Mouse (Mus musculus): ENCODE measurements around the gene Stat4. TPM values are rescaled to one million over a fixed set of nuclear protein-coding genes. Genes with fewer than 3 reads are reported as not detected.

The Stat4 gene
- polyA plus RNA-seq (2014; fragmentation: Nextera tagmentation; extraction: Ambion mirVana), result 0.34 and 0.47 TPM in 2 replicates

DNA sequence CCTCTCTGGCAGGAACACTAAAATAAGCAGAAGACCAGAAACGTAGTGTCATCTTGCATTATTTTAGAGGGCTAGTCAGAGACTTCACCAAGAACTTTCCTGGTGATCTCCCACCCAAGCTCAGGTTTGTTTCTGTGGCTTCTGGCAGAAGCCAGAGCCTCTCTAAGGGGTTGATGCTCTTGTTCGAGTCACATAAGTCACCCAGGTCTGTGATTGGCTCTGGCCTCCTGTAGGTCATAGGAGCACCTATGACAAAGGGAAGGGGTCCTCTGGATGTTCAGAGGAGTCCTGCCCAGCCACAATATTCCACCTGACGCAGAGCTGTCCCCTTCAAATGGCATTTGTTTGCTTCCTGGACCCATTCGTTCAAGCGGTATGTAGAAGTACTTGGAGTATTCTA, at the start of gene Stat4:
Gene Stat4 (plus strand): TSS at position 301 of the 400 bp plus-strand sequence.
- Histone ChIP-seq H3K9ac (replicated peaks; ENCODE audit: low read length) (no peak within 1 kb of the TSS), H3K4me1 (ENCODE audit: control insufficient read depth, insufficient read depth, low read length) (no peaks in the 10 kb centered on the region), H3K4me3 (replicated peaks; ENCODE audit: low read depth, low read length) (no peak within 1 kb of the TSS), H3K27me3 (ENCODE audit: control insufficient read depth, insufficient read depth, low read length) (no peaks in the 10 kb centered on the region), H3K9me3 (ENCODE audit: control insufficient read depth, low read length) (no peaks in the 10 kb centered on the region), H3K4me2 (ENCODE audit: low read length) (no peak within 1 kb of the TSS), H3K27ac (replicated peaks; ENCODE audit: low read depth, low read length) (no peak within 1 kb of the TSS), H3K36me3 (ENCODE audit: control insufficient read depth, insufficient read depth, low read length) (no peaks in the 10 kb centered on the region)
- DNase-seq, result no peak
- ATAC-seq (ENCODE audit: low FRiP score, low TSS enrichment), result no peak
- 89% methylated on average over 5 of the region's 5 CpGs for WGBS

- H3K4me3 ChIP-seq (replicated peaks; ENCODE audit: low read depth, low read length), result no peak overlapping the region
- DNase-seq (no peak), ATAC-seq (ENCODE audit: low FRiP score, low TSS enrichment) (no peak)
- no peak overlapping the region for H3K27ac ChIP-seq (replicated peaks; ENCODE audit: low read depth, low read length)
- no peak overlapping the region for H3K4me2 ChIP-seq (ENCODE audit: low read length)
- H3K36me3 ChIP-seq (ENCODE audit: control insufficient read depth, insufficient read depth, low read length), result no peaks in the 10 kb centered on the region
- H3K4me1 ChIP-seq (ENCODE audit: control insufficient read depth, insufficient read depth, low read length), result no peaks in the 10 kb centered on the region
- H3K9me3 ChIP-seq (ENCODE audit: control insufficient read depth, low read length), result no peaks in the 10 kb centered on the region
- 94% methylated on average over 7 of the region's 7 CpGs for WGBS
- H3K27me3 ChIP-seq (ENCODE audit: control insufficient read depth, insufficient read depth, low read length), result no peaks in the 10 kb centered on the region
- H3K9ac ChIP-seq (replicated peaks; ENCODE audit: low read length), result no peak overlapping the region
Observed at GRCm38 (mm10) chr1:51938357-51938756, 48.6 kb upstream of the Stat4 start.

- H3K27me3 ChIP-seq (ENCODE audit: control insufficient read depth, insufficient read depth, low read length), result no peaks in the 10 kb centered on the region
- H3K4me3 ChIP-seq (replicated peaks; ENCODE audit: low read depth, low read length), result no peak overlapping the region
- H3K27ac ChIP-seq (replicated peaks; ENCODE audit: low read depth, low read length), result no peak overlapping the region
- H3K9me3 ChIP-seq (ENCODE audit: control insufficient read depth, low read length), result no peaks in the 10 kb centered on the region
- 46% methylated on average over 5 of the region's 5 CpGs for whole genome bisulfite sequencing
- no peaks in the 10 kb centered on the region for H3K4me1 ChIP-seq (ENCODE audit: control insufficient read depth, insufficient read depth, low read length)
- DNase-seq, result peak; percentile 88
- no peak overlapping the region for H3K9ac ChIP-seq (replicated peaks; ENCODE audit: low read length)
- H3K4me2 ChIP-seq (ENCODE audit: low read length), result no peak overlapping the region
- ATAC-seq (ENCODE audit: low FRiP score, low TSS enrichment), result no peak
- no peaks in the 10 kb centered on the region for H3K36me3 ChIP-seq (ENCODE audit: control insufficient read depth, insufficient read depth, low read length)
Observed at GRCm38 (mm10) chr1:51944755-51945154, 42.2 kb upstream of the Stat4 start.

DNA sequence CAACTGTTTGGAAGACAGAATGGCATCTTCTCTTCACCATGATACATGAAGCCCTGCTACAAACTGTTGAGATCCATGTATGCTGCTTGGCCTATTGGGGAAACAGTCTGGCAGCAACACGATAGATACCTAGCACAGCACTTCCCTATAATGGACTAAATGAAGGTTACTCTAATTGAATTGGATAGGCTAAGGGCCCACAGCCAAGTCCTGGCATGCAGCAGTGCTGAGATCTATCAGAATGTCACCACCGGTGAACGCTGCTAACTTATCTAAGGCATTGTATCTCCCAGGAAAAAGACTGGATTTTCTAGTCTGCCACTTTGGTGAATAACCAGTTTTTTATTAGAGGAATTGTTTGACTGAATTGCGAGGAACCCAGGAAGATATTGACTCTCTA, 39.8 kb upstream of the Stat4 start:
- Histone ChIP-seq H3K4me3 (replicated peaks; ENCODE audit: low read depth, low read length) (no peak overlapping the region), H3K27ac (replicated peaks; ENCODE audit: low read depth, low read length) (no peak overlapping the region), H3K36me3 (ENCODE audit: control insufficient read depth, insufficient read depth, low read length) (no peaks in the 10 kb centered on the region), H3K4me2 (ENCODE audit: low read length) (no peak overlapping the region), H3K4me1 (ENCODE audit: control insufficient read depth, insufficient read depth, low read length) (no peaks in the 10 kb centered on the region), H3K27me3 (ENCODE audit: control insufficient read depth, insufficient read depth, low read length) (no peaks in the 10 kb centered on the region), H3K9me3 (ENCODE audit: control insufficient read depth, low read length) (no peaks in the 10 kb centered on the region), H3K9ac (replicated peaks; ENCODE audit: low read length) (no peak overlapping the region)
- DNase-seq (no peak), ATAC-seq (ENCODE audit: low FRiP score, low TSS enrichment) (no peak)
- WGBS, result 82% methylated on average over 4 of the region's 4 CpGs

- no peaks in the 10 kb centered on the region for H3K27me3 ChIP-seq (ENCODE audit: control insufficient read depth, insufficient read depth, low read length)
- H3K4me2 ChIP-seq (ENCODE audit: low read length), result no peak overlapping the region
- peaks cover 6% of the 10 kb centered on the region; the same call in 1 of the 2 replicates for H3K4me1 ChIP-seq (ENCODE audit: control insufficient read depth, insufficient read depth, low read length)
- ATAC-seq (ENCODE audit: low FRiP score, low TSS enrichment) (peak; percentile 20; the same call in 1 of the 2 replicates), DNase-seq (no peak)
- H3K27ac ChIP-seq (replicated peaks; ENCODE audit: low read depth, low read length), result no peak overlapping the region
- H3K9ac ChIP-seq (replicated peaks; ENCODE audit: low read length), result no peak overlapping the region
- H3K36me3 ChIP-seq (ENCODE audit: control insufficient read depth, insufficient read depth, low read length), result no peaks in the 10 kb centered on the region
- no peaks in the 10 kb centered on the region for H3K9me3 ChIP-seq (ENCODE audit: control insufficient read depth, low read length)
- 99% methylated on average over 2 of the region's 2 CpGs for WGBS
- no peak overlapping the region for H3K4me3 ChIP-seq (replicated peaks; ENCODE audit: low read depth, low read length)
Observed at GRCm38 (mm10) chr1:51964647-51965046, 22.3 kb upstream of the Stat4 start.

- H3K4me3 ChIP-seq (replicated peaks; ENCODE audit: low read depth, low read length), result no peak overlapping the region
- no peak overlapping the region for H3K27ac ChIP-seq (replicated peaks; ENCODE audit: low read depth, low read length)
- H3K9ac ChIP-seq (replicated peaks; ENCODE audit: low read length), result no peak overlapping the region
- no peaks in the 10 kb centered on the region for H3K36me3 ChIP-seq (ENCODE audit: control insufficient read depth, insufficient read depth, low read length)
- H3K4me2 ChIP-seq (ENCODE audit: low read length), result no peak overlapping the region
- DNase-seq, result peak; percentile 77
- no peaks in the 10 kb centered on the region for H3K27me3 ChIP-seq (ENCODE audit: control insufficient read depth, insufficient read depth, low read length)
- peaks cover 6% of the 10 kb centered on the region; the same call in 1 of the 2 replicates for H3K4me1 ChIP-seq (ENCODE audit: control insufficient read depth, insufficient read depth, low read length)
- no peak for ATAC-seq (ENCODE audit: low FRiP score, low TSS enrichment)
- no peaks in the 10 kb centered on the region for H3K9me3 ChIP-seq (ENCODE audit: control insufficient read depth, low read length)
- 24% methylated on average over 1 of the region's 1 CpGs for WGBS
Observed at GRCm38 (mm10) chr1:51968994-51969393, 18.0 kb upstream of the Stat4 start.

DNA sequence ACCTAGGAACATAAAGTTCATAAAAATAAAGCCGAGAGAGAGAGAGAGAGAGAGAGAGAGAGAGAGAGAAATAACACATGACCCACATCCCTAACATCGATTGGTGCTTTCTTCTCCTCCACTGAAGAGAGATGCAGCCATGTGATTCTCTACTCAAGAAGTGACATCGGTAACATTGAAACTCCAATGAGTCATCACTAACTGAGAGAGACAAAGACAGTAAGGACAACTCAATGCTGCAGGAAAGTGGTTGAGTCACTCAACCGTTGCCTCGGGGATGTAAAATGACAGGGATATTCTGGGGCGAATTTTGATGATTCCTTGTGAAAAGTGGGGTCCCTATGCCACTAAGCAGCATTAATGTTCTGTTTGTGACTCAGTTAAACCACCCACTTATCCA, 16.8 kb upstream of the Stat4 start:
- Histone ChIP-seq H3K9me3 (ENCODE audit: control insufficient read depth, low read length) (no peaks in the 10 kb centered on the region), H3K4me1 (ENCODE audit: control insufficient read depth, insufficient read depth, low read length) (peaks cover 6% of the 10 kb centered on the region; the same call in 1 of the 2 replicates), H3K27ac (replicated peaks; ENCODE audit: low read depth, low read length) (no peak overlapping the region), H3K4me2 (ENCODE audit: low read length) (no peak overlapping the region), H3K4me3 (replicated peaks; ENCODE audit: low read depth, low read length) (no peak overlapping the region), H3K9ac (replicated peaks; ENCODE audit: low read length) (no peak overlapping the region), H3K27me3 (ENCODE audit: control insufficient read depth, insufficient read depth, low read length) (no peaks in the 10 kb centered on the region), H3K36me3 (ENCODE audit: control insufficient read depth, insufficient read depth, low read length) (no peaks in the 10 kb centered on the region)
- WGBS, result 88% methylated on average over 6 of the region's 6 CpGs
- no peak for ATAC-seq (ENCODE audit: low FRiP score, low TSS enrichment)
- no peak for DNase-seq

DNA sequence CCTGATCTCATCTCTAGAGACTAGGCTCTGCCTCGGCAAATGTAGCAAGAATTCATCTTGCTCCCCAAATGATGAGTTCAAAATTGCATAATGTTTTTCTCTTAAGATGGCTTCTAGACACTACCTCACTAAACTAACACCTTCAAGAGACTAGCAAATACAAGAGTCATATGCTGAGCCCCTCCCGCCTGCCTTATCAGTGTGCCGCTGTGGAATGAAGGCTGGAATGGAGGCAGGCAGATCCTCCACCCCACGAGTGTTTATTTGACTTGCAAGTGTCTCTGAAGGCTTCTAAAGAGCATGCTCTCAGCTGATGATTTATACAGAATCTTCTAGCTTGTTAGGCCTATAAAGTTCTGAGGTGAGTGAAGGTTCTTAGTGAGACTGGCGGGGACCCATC, 11.4 kb upstream of the Stat4 start:
- H3K36me3 ChIP-seq (ENCODE audit: control insufficient read depth, insufficient read depth, low read length), result no peaks in the 10 kb centered on the region
- ATAC-seq (ENCODE audit: low FRiP score, low TSS enrichment) (no peak), DNase-seq (no peak)
- no peaks in the 10 kb centered on the region for H3K27me3 ChIP-seq (ENCODE audit: control insufficient read depth, insufficient read depth, low read length)
- 91% methylated on average over 5 of the region's 5 CpGs for WGBS
- no peak overlapping the region for H3K9ac ChIP-seq (replicated peaks; ENCODE audit: low read length)
- H3K4me2 ChIP-seq (ENCODE audit: low read length), result no peak overlapping the region
- no peak overlapping the region for H3K4me3 ChIP-seq (replicated peaks; ENCODE audit: low read depth, low read length)
- H3K4me1 ChIP-seq (ENCODE audit: control insufficient read depth, insufficient read depth, low read length), result no peaks in the 10 kb centered on the region
- no peaks in the 10 kb centered on the region for H3K9me3 ChIP-seq (ENCODE audit: control insufficient read depth, low read length)
- no peak overlapping the region for H3K27ac ChIP-seq (replicated peaks; ENCODE audit: low read depth, low read length)

DNA sequence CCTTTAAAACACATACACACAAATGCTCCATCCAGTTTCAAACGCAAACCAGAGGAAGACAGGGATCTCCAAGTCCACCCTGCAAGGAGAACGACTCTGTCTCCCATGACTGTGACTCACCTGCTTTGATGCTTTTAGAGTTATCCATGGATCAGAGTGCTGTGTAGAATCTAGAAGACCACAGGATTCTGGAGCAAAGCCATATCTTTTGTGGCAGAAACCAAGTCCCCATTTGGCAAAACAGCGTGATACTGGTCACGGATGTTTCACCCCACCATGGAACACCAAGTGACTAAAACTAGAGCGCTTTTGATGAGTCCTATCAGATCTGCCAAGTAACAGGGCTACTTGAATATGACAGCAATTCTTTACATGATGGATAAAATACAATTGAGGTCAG, 7.9 kb upstream of the Stat4 start:
- Histone ChIP-seq H3K9ac (replicated peaks; ENCODE audit: low read length) (no peak overlapping the region), H3K36me3 (ENCODE audit: control insufficient read depth, insufficient read depth, low read length) (no peaks in the 10 kb centered on the region), H3K27ac (replicated peaks; ENCODE audit: low read depth, low read length) (no peak overlapping the region), H3K27me3 (ENCODE audit: control insufficient read depth, insufficient read depth, low read length) (no peaks in the 10 kb centered on the region), H3K4me3 (replicated peaks; ENCODE audit: low read depth, low read length) (no peak overlapping the region), H3K9me3 (ENCODE audit: control insufficient read depth, low read length) (no peaks in the 10 kb centered on the region), H3K4me1 (ENCODE audit: control insufficient read depth, insufficient read depth, low read length) (no peaks in the 10 kb centered on the region), H3K4me2 (ENCODE audit: low read length) (no peak overlapping the region)
- WGBS, result 93% methylated on average over 5 of the region's 5 CpGs
- no peak for DNase-seq
- no peak for ATAC-seq (ENCODE audit: low FRiP score, low TSS enrichment)

Measured in midbrain, embryonic 14.5 days (tissue).